Mouse (Mus musculus) CH12.LX (cell line): ENCODE results near the gene Dbx1. TPM values are rescaled to one million over a fixed set of nuclear protein-coding genes. Genes with fewer than 3 reads are reported as not detected.

ENCODE experiments used
- DNase-seq: peaks from one replicate; pipeline ENCODE4 v3.0.0-alpha.2; 2013; ENCODE audit errors: extremely low read depth
- H3K27ac ChIP-seq: 2 replicates; pipeline ENCODE4 v1.5.1; 2012; ENCODE audit warnings: low read depth, mild to moderate bottlenecking, control low read depth, moderate library complexity; ENCODE audit not compliant: insufficient read depth
- H3K27me3 ChIP-seq: replicated peaks from 2 replicates; pipeline ENCODE3; 2012; ENCODE audit warnings: inconsistent platforms
- H3K36me3 ChIP-seq, 2 experiments: replicated peaks in 1 of 2; 2 replicates each; pipeline versions ENCODE3 to v1.6.1; 2012; ENCODE audit warnings: inconsistent platforms in 1 of 2, low read length in 1 of 2, mild to moderate bottlenecking in 1 of 2, mixed read lengths in 1 of 2, moderate library complexity in 1 of 2; ENCODE audit not compliant: control insufficient read depth in 1 of 2, insufficient read depth in 1 of 2
- H3K4me1 ChIP-seq, 2 experiments: 2 replicates each; pipeline ENCODE4 v1.6.1; 2012; ENCODE audit warnings: inconsistent platforms in 1 of 2, moderate library complexity in 1 of 2; ENCODE audit not compliant: insufficient read depth in 2 of 2, control insufficient read depth in 1 of 2
- H3K4me2 ChIP-seq: 2 replicates; pipeline ENCODE4 v1.6.1; 2012; ENCODE audit warnings: low read depth, mild to moderate bottlenecking, control low read depth; ENCODE audit not compliant: poor library complexity, insufficient read depth, severe bottlenecking
- H3K4me3 ChIP-seq, 3 experiments: fragments of 150-350 bp in 1 of 3; sonication (generic) in 1 of 3; replicated peaks in 1 of 3; 2 replicates each; pipeline versions ENCODE3 to v1.5.1; 2011 to 2012; ENCODE audit warnings: low read depth in 2 of 3, low read length in 2 of 3, mild to moderate bottlenecking in 2 of 3, moderate library complexity in 2 of 3, control low read depth in 1 of 3, improper control_type of control experiment in 1 of 3, inconsistent platforms in 1 of 3, mixed read lengths in 1 of 3; ENCODE audit not compliant: poor library complexity in 1 of 3
- H3K79me2 ChIP-seq: replicated peaks from 2 replicates; pipeline ENCODE4 v1.6.1; 2012; ENCODE audit warnings: mild to moderate bottlenecking, moderate library complexity; ENCODE audit not compliant: control insufficient read depth, poor library complexity, insufficient read depth, severe bottlenecking; ENCODE audit errors: extremely low read depth
- H3K9ac ChIP-seq: 2 replicates; pipeline ENCODE4 v1.6.1; 2012; ENCODE audit warnings: low read depth, mild to moderate bottlenecking, control low read depth, moderate library complexity; ENCODE audit not compliant: insufficient read depth
- H3K9me3 ChIP-seq: replicated peaks from 2 replicates; pipeline ENCODE3; 2012; ENCODE audit warnings: low read length, inconsistent platforms, mixed read lengths
- CHD1 ChIP-seq: IDR thresholded peaks from 2 replicates; pipeline ENCODE4 v1.6.1; 2012; ENCODE audit warnings: low read depth, low read length, improper control_type of control experiment, inconsistent platforms
- CTCF ChIP-seq, 2 experiments: IDR thresholded peaks in 1 of 2; conservative IDR thresholded peaks in 1 of 2; 2 replicates each; pipeline ENCODE4 v1.5.1; 2011 to 2012; ENCODE audit warnings: low read depth in 2 of 2, low read length in 2 of 2, improper control_type of control experiment in 1 of 2, inconsistent platforms in 1 of 2, mild to moderate bottlenecking in 1 of 2, moderate library complexity in 1 of 2
- ELF1 ChIP-seq: IDR thresholded peaks from 2 replicates; pipeline ENCODE4 v1.6.1; 2014; ENCODE audit warnings: low read depth, mild to moderate bottlenecking, inconsistent platforms, low read length, improper control_type of control experiment
- ETS1 ChIP-seq: conservative IDR thresholded peaks from 2 replicates; pipeline ENCODE4 v1.6.1; 2012; ENCODE audit warnings: low read depth, mild to moderate bottlenecking, inconsistent platforms, low read length, improper control_type of control experiment, moderate library complexity
- IRF4 ChIP-seq: IDR thresholded peaks from 2 replicates; pipeline ENCODE4 v1.6.1; 2014; ENCODE audit warnings: low read depth, mild to moderate bottlenecking, inconsistent platforms, low read length, improper control_type of control experiment
- MAFK ChIP-seq: IDR thresholded peaks from 2 replicates; pipeline ENCODE4 v1.6.1; 2011; ENCODE audit warnings: low read length, improper control_type of control experiment; ENCODE audit not compliant: insufficient replicate concordance
- MAX ChIP-seq: IDR thresholded peaks from 2 replicates; pipeline ENCODE4 v1.6.1; 2011; ENCODE audit warnings: low read length, improper control_type of control experiment
- MEF2A ChIP-seq: IDR thresholded peaks from 2 replicates; pipeline ENCODE4 v1.6.1; 2014; ENCODE audit warnings: low read depth, mild to moderate bottlenecking, inconsistent platforms, low read length, improper control_type of control experiment, borderline replicate concordance
- NRF1 ChIP-seq: IDR thresholded peaks from 2 replicates; pipeline ENCODE4 v1.6.1; 2014; ENCODE audit warnings: low read depth, mild to moderate bottlenecking, inconsistent platforms, low read length, improper control_type of control experiment, moderate library complexity
- PAX5 ChIP-seq: IDR thresholded peaks from 2 replicates; pipeline ENCODE4 v1.6.1; 2012; ENCODE audit warnings: low read length, inconsistent platforms, mixed read lengths
- RCOR1 ChIP-seq: conservative IDR thresholded peaks from 2 replicates; pipeline ENCODE4 v1.6.1; 2012; ENCODE audit warnings: low read depth, mild to moderate bottlenecking, inconsistent platforms, low read length, improper control_type of control experiment
- SMC3 ChIP-seq: IDR thresholded peaks from 2 replicates; pipeline ENCODE4 v1.6.1; 2011; ENCODE audit warnings: low read depth, low read length, improper control_type of control experiment
- UBTF ChIP-seq: IDR thresholded peaks from 2 replicates; pipeline ENCODE4 v1.6.1; 2012; ENCODE audit warnings: low read depth, mild to moderate bottlenecking, inconsistent platforms, low read length, improper control_type of control experiment, moderate library complexity
- USF1 ChIP-seq: IDR thresholded peaks from 2 replicates; pipeline ENCODE4 v1.6.1; 2014; ENCODE audit warnings: low read depth, mild to moderate bottlenecking, inconsistent platforms, low read length, improper control_type of control experiment
- USF2 ChIP-seq: conservative IDR thresholded peaks from 2 replicates; pipeline ENCODE4 v1.6.1; 2011; ENCODE audit warnings: low read depth, low read length, improper control_type of control experiment
- ZC3H11A ChIP-seq: IDR thresholded peaks from 2 replicates; pipeline ENCODE4 v1.6.1; 2012; ENCODE audit warnings: low read depth, mild to moderate bottlenecking, inconsistent platforms, low read length, improper control_type of control experiment
- ZMIZ1 ChIP-seq: IDR thresholded peaks from 2 replicates; pipeline ENCODE4 v1.6.1; 2012; ENCODE audit warnings: low read depth, mild to moderate bottlenecking, inconsistent platforms, low read length, improper control_type of control experiment
- ZNF384 ChIP-seq: IDR thresholded peaks from 2 replicates; pipeline ENCODE4 v1.6.1; 2012; ENCODE audit warnings: low read depth, low read length, improper control_type of control experiment, inconsistent platforms
- dilution Hi-C: fragments of 300-500 bp; cut with MboI; formaldehyde crosslinking; loops from 2 replicates; pipeline ENCODE4 v1.14.3; 2020; ENCODE audit warnings: low sequenced_read_pairs; ENCODE audit not compliant: extremely low pct_unique_long_range_greater_than_20kb, extremely low pct_ligation_motif_present
- in situ Hi-C: fragments of 300-500 bp; cut with MboI; formaldehyde crosslinking; loops from 3 replicates; pipeline ENCODE4 v1.14.3; 2019; ENCODE audit warnings: low sequenced_read_pairs, low pct_ligation_motif_present, low pct_unique_long_range_greater_than_20kb, mixed read lengths
- polyA plus RNA-seq: library from polyadenylated mRNA; unstranded; fragments of >175 nt; gene quantifications from 2 replicates; pipeline ENCODE4 v1.2.1, GENCODE M21; 2012; ENCODE audit warnings: low read depth; ENCODE audit not compliant: insufficient read length
- total RNA-seq, 2 experiments: library from RNA; depleted of rRNA; stranded (reverse); fragments of 300-350 nt in 1 of 2; fragments of >200 nt in 1 of 2; gene quantifications; 2 replicates each; pipeline ENCODE4 v1.2.3; 2012 to 2014

Gene Dbx1
- total and polyA plus RNA-seq, 3 experiments = 0.43 TPM; not detected in 2

- Histone ChIP-seq H3K9me3 (peaks cover 8% of the 10 kb centered on the region), H3K4me1 (peaks cover 0 to 2% of the 10 kb centered on the region in 2 experiments; a peak in 1 of 4 replicates), H3K27ac (no peak overlapping the region), H3K4me3 (no peak overlapping the region), H3K36me3 (no peaks in the 10 kb centered on the region), H3K4me2 (no peak overlapping the region), H3K27me3 (no peaks in the 10 kb centered on the region), H3K79me2 (no peaks in the 10 kb centered on the region), H3K9ac (no peak overlapping the region)
- in situ Hi-C loops = no loop called here
- dilution Hi-C loops = no loop called here
- no peak for TF ChIP-seq PAX5
- TF ChIP-seq ETS1 = no peak
- no peak for TF ChIP-seq USF2
- no peak for TF ChIP-seq CHD1
- TF ChIP-seq UBTF = no peak
- no peak for TF ChIP-seq ZNF384
- no peak for TF ChIP-seq NRF1
- TF ChIP-seq CTCF (conservative IDR thresholded peaks at IDR 0.05 in 1 of 2, IDR thresholded peaks at IDR 0.05 in 1 of 2; ENCODE audit: low read depth in 2 of 2, low read length in 2 of 2) = no peak
- TF ChIP-seq ZC3H11A = no peak
- no peak for TF ChIP-seq MAFK
- no peak for TF ChIP-seq IRF4
- no peak for TF ChIP-seq RCOR1
- no peak for TF ChIP-seq MAX
- TF ChIP-seq ELF1 = no peak
- TF ChIP-seq SMC3 = no peak
- no peak for DNase-seq
Observed at GRCm38 (mm10) chr7:49640709-49641305, 4.2 kb upstream of the Dbx1 start.

DNA sequence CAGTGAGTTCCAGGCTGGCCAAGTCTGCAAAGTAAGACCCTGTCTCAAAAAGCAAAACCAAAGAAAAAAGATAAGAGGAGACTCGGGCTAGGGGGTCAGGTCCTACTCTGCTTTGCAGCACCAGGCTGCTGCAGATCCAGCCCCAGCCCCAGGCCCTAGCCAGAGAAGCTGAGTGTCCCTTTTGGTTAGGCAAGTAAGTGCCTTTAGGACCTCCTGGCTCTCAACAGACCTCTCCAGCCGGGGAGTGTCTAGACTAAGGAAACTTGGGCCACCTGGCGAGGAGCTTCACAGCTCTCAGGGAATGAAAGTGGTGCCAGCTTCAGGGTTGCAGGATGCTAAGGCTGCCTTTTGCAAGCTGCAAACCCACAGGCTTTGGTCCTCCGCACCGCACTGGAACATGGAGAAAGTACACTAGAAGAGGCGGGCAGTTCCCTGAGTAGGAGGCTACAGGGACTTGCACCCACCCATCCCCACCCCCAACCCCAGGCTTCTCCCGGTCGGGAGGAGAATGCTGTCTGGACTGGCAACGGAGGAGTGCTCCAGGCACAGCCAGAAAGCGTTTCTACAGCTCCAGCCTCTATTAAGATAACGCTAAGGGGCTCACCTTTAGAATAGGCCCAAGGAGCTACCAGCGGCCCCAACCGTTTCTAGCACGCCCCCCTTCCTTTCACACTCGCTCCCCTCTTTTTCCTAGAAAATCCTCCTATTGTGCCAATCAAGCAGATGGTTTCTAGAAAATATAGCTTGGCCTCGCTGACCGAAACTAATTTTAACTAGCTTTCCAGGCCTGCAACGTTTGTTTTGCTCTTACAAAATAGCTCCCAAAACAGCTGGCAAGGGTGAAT is 3.4 kb upstream of the Dbx1 start:
- dilution Hi-C loops = no loop called here
- no peak overlapping the region for H3K4me2 ChIP-seq
- H3K9me3 ChIP-seq = peaks cover 12% of the 10 kb centered on the region
- in situ Hi-C loops = no loop called here
- H3K27ac ChIP-seq = no peak overlapping the region
- H3K27me3 ChIP-seq = no peaks in the 10 kb centered on the region
- no peak overlapping the region for H3K9ac ChIP-seq
- peaks cover 0 to 2% of the 10 kb centered on the region in 2 experiments; a peak in 1 of 4 replicates for H3K4me1 ChIP-seq
- H3K4me3 ChIP-seq = no peak overlapping the region
- no peaks in the 10 kb centered on the region for H3K79me2 ChIP-seq
- no peak for DNase-seq
- H3K36me3 ChIP-seq = no peaks in the 10 kb centered on the region
- TF ChIP-seq ZMIZ1 = no peak
- no peak for TF ChIP-seq ZNF384
- TF ChIP-seq UBTF = no peak
- TF ChIP-seq USF1 = no peak
- TF ChIP-seq MEF2A = no peak
